Mouse (Mus musculus) R1 (cell line): ENCODE results near the gene Tob2.

Experiments
- DNase-seq: peaks from one replicate; pipeline ENCODE4 v3.0.0-alpha.2; 2018; ENCODE audit warnings: low read depth, low spot score

Gene Tob2

DNA sequence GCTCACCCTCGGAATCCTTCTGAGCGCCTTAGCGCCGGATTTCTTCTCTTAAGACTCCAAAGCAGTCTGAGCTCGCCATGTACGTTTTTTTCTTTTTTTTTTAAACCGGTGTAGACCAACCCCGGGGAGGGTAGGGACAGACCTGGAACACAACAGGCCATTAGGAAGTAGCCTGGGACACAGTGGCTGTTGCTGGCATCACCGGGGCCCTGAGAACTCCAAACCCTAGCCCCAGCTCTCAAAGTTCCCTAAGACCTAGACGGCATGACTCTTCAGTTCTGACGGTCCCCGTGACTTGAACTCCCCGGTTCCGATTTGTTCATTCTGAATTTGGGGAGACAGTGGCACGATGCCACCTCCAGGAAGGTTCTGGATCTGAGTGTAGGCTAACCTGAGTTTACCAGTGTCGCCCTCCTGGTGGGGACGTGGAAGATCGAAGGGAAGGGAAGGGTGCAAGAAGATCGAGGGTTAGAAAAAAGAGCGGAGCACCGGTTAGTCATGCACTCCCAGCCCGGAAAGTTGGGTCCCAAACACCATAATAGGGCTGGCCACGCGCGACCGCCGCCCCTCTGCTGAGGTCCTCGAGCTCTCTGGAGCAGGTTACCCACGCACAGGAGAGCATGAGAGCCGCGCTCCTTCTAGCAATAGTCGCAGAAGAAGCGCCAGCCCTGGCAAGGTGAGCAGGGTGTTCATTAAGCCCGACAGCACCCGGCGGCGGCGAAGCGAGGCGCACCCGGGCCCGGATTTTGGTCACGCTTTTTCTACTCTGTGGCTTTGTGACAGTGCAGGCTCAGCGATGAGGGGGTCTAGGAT, at the start of gene Tob2:
Gene Tob2, minus strand, starts transcription at position 280 of the 813 bp plus-strand sequence.
- peak; percentile 59 for DNase-seq

DNA sequence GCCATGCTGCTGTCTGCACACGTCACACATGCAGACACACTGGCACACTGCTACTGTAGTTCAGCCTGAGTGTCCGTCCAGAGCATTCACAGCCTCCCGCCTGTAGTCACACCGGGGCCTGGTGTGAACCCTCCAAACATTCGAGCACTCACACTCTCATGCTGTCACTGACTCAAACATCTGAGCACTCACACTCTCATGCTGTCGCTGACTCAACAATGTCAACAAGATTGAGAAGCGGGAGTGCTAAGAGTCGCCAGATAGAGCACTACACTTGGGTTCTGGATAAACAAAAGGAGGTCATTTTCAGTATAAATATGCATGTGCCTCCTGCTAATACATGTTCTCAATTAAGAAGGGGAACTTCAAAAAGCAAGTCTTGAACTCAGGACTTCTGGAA, 49.4 kb upstream of the Tob2 start:
- DNase-seq = no peak

DNA sequence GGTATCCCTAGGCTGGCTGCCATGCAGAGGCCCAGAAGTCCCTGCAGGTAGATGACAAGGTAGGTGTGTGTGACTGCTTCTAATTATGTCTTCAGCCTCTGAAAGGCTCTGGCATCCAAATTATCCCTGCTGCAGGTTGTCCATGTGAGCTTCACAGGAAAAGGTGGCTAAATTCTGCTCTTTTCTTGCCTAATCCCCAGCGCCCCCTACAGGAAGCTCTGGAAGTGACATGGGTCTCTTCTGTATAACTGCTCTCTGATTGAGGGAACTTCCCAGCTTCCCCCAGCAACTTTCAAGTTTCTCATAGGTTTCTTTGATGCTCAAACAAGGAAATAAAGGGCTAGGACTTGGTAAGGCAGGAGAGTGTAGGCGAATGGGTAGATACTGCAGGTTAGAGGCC, 46.3 kb upstream of the Tob2 start:
- DNase-seq = peak; percentile 74

DNA sequence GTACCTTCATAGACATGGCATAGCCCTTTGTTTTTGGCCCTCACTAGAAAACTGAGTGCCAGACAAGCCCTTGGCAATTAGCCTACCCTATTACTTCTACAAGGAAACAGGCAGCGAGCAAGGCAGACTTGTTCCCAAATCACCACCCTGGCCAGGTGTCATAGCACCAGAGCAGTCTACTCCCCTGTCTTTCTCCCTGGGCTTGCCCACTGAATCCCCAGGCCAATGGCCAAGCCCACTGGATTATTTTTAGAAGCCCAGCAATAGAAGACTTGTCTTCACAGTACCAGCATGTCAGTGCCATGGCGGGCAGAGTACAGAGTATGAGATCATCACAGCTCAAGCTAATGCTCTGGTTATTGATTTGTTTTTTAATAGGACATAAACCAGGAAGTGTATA, 40.2 kb upstream of the Tob2 start:
- no peak for DNase-seq

DNA sequence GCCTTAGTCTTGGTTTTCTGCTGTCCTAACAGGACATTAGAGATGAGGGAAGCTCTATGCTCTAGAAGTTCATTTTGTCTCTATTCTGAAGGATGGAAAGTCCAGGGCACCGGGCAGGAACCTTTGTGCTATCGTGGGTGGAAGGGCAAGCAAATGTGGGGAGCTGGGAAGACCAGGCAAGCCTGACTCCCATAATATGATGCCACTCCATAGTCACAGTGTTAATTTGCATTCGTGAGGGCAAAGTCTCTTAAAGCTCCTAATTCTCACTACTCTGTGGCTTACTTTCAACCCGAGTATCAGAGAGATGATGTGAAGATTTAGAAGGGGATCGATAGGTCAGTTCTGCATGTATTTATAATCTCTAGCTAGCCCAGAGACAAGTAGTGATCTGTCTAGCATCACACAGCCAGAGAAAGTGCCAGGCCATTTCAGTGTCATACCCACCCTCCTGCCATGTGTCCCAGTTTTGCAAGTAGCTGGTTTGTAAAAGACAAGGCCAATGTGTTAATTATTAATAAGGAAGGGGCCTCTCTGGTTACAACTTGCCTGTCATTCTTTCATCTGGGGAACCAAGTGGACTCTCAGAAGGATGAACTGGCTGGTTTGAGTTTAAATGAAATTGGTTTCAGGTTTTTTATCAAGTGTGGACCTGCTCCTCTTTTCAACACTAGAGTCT, 39.1 kb upstream of the Tob2 start:
- no peak for DNase-seq

DNA sequence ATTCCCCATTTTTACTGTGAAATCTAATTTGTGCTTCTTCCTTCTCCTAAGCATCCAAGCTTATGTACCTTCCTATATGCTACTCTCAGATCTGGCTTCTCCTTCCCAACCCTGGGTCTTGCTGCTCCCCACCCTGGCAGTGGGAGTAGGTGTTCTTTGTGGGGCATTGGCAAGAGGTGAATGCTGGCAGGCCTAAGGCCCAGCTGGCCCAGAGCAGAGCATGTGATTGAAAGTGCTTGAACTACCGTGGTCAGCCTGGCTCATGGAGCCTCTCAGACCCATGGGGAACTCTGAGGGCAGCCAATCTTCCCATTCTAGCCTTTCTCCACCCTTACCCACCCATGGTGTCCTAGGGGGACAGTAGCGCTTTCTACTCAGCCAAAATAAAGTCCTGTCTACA, 37.8 kb upstream of the Tob2 start:
- DNase-seq = no peak

DNA sequence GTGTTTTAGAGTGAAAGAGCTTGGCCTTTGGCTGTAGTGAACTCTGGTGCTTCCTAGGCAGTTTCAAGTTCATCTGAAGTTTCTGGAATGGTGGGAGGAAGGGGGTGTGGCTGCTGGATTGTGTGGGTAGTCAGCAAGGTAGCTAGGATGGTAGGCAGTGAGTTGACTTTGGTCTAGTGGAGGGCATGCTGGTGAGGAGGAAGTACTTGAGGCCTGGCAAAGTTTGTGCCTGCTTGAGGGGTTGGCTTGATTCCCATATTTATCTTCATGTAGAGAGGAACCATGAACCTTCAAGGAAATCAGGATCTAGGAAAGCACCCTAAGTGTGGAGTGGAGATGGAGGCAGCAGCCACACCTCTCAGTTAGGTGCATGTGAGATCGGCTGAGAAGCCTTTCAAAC, 35.4 kb upstream of the Tob2 start:
- no peak for DNase-seq

DNA sequence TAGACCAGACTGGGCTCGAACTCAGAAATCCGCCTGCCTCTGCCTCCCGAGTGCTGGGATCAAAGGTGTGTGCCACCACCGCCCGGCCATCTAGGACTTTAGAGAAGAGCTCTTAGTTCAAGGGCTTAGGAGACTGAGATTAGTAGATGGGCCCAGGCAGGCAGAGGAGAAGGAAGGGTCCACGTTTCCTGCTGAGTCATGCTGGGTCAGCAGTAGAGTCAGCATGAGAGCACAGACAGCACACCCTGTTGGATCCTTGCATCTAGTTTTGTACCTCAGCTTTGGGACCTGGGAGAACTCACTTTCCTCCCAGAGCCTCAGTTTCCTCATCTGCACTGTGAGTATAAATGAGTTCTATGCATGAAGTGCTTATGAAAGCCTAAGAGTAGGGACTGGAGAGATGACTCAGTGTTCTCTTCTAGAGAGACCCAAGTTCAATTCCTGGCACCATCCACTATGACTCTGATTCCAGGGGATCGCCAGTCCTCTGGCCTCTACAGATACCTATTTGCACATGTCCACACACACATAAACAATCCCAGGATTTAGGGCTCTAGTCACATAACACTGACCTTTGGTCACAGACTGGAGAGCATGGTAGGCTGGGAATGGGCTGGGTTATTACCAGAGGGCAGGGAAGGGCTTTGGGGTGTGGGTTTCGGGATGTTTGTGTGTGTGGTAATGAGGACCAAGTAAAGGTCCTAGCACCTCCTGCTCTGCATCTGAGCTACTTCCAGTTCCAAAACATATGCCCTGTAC, 33.4 kb upstream of the Tob2 start:
- peak; percentile 81 for DNase-seq

DNA sequence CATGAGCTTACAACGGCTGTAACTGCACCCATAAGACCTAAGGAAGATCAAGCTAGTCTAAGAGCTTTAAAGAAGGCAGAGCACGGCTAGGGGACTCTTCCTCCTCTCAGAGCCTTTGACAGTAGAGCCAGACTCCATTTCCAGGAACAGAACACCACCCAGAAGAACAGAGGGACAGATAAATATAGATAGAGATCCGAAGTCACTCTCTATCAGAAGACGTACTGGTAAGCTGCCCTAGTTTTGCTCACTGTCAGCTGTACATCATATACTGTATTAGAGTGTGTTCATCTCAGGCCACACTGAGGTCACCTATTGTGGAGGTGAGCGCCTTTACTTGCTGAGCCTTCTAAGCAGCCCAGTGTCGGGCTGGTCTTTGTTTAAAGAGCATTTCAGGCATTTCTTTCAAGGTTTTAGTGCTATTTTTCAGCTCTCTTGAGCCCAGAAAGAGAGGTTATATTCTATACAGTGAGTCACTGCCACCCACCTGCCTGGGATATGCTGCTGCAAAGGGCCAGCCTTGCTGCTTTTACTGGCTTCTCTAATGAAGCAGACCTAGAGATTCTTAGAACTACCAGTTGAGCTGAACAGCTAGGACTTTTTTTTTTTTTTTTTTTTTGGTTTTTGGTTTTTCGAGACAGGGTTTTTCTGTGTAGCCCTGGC, 32.7 kb upstream of the Tob2 start:
- no peak for DNase-seq

DNA sequence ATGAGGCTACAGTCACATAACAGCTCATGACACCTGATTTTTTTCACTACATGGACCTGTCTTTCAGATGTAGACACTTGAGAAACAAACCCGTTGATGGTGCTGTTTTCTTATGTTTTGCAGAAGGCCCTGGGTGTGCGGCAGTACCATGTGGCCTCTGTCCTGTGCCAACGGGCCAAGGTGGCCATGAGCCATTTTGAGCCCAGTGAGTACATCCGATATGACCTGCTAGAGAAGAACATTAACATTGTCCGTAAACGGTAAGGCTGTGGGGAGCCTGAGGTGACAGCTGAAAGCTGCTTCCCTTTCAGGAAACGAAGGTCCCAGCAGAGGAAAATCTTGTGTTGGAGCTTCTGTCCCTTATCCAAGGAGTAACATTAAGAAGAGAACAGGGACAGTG, 30.6 kb upstream of the Tob2 start:
- no peak for DNase-seq

DNA sequence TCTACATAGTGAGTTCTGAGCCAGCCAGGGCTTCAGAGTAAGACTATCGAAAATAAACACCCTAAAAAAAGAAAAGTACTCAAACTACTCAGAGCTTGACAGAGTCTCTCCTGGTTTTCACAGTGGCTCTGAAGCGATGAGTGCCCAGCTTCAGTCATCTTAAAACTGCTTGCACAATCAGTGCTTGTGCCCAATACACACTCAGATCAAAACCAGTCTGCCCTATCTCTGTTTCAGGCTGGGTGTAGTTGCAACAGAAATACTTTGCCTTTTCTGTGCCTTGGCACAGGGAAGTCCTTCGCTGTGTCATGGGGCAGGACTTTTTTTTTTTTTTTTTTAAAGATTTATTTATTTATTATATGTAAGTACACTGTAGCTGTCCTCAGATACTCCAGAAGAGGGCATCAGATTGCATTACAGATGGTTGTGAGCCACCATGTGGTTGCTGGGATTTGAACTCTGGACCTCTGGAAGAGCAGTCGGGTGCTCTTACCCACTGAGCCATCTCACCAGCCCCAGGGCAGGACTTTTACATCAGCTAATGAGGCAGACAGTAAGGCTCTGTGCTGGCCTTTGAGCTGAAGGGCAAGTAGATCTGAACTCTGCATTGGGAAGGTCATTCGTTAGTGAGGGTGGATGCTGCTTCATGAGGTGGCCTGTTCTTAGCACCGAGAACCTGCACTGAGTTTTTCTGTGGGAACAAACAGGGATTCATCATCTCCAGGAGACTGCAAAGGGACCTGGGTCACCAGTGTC, 28.4 kb upstream of the Tob2 start:
- no peak for DNase-seq

DNA sequence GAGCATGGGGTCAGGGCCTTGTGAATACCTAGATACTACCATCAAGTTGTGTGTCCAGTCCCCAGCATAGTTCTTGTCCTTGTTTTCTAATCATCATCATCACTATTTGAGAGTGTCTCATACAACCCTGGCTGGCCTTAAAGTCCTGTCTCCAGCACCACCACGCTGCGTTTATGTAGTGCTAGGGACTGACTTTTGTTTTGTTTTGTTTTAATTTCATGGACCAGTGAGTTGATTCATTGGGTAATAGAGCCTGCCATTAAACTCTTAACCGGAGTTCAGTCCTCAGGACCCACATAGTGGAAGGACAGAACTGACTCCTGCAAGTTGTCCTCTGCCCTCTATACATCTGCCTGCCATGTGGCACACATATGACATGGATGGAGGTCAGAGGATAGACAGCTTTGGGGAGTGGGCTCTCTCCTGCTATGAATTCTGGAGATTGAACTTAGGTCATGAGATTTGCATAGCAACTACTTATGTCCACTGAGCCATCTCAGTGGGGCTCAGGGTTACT, 26.9 kb upstream of the Tob2 start:
- DNase-seq = no peak

DNA sequence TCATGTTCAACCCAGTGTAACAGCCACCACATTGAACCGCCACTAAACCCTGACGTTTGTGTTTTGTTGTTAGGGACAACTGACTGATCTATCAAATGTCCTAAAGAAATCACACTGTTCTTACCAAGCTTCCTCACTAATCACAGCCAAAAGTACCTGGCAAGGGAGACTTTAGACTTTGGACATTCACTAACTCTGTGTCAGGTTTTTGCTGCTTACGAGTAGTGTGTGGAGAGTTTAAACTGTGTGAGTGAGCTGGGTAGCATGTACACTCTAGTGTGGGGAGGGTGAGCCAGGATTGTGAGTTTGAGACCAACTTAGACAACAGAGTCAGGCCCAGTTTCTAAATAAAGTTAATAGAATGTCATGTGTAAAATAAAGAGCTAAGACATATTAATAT, 23.8 kb upstream of the Tob2 start:
- no peak for DNase-seq

DNA sequence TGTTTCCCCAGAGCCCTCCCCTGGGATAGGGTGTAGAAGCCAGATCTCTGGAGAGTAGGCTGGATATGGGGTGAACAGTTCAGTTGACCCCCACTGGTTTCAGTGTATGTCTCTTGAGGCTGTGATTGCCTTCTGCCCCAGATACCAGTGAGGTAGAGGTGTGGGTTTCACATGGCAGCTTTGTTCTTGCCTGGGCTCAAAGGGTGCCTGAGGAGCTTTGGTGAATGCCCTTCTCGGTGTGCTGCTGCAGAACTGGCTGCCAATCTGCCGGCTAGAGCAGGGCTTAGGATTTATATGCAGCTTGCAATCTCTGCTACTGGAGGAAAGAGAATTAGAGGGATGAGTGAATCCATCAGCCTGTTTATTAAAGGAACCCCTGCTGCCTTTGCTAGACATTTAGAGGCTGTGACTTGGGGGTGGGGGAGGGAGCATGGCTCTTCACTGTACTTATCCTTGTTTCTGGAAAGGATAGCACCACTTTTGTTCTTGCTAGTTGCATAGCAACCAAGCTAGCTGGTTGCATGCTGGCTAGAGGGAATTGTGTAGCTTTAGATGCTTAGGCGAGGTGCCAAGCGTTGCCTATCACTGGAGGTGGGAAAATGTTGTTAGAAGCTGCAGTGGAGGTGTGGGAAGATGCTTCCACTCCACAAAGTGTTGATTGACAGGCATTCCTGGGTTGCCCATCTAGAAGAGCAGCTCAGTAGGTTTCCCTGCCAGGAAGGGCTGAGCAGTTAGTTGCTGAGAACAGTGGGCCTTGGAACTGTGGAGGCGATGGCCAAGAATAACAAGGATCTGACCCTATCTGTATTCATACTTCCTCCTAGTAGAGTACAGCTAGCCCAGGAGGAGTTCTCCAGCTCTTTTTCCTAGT, 21.2 kb upstream of the Tob2 start:
- DNase-seq = peak; percentile 38

DNA sequence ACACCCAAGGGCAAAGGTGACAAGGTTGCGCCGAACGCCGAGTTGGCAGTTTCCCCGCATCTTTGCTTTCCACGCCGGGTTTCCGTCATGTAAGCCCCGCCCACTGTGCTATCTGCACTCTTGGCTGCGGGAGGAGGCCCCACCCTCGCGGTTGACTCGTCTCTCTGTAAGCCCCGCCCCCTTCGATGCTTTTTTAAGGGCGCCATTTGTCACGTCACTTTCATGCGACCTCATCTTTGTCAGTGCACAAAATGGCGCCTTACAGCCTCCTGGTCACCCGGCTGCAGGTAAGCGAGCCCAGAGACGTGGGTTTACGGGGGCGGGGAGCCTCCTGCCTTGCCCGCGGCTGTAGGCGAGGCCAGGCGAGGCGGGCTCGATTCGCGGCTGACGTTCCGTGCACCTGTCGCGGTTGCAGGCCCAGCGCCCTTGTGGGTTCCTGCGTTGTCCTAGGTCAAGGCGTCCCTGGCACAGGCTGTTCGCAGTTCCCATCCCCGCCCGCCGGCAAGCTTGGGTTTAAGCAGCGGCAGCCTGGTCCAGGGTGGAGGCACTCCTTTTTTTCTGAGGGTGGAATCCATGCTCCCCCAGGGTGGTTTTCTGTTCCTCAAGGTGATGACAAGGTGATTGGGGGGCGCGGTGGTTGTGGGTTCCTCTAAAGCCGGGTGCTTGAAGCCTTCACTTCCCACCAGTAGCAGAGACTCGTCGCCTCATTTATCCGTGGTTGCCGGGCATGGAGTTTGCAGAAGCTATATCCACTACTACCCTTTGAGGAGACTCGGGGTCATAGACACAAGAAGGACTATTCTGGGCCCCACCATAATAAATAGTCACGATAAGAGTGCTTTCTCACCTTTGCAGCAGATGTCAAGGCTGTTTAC, 13.9 kb upstream of the Tob2 start, which contains the start of gene Aco2:
Gene Aco2, plus strand, starts transcription at position 48 of the 875 bp plus-strand sequence.
- DNase-seq = peak; percentile 99

DNA sequence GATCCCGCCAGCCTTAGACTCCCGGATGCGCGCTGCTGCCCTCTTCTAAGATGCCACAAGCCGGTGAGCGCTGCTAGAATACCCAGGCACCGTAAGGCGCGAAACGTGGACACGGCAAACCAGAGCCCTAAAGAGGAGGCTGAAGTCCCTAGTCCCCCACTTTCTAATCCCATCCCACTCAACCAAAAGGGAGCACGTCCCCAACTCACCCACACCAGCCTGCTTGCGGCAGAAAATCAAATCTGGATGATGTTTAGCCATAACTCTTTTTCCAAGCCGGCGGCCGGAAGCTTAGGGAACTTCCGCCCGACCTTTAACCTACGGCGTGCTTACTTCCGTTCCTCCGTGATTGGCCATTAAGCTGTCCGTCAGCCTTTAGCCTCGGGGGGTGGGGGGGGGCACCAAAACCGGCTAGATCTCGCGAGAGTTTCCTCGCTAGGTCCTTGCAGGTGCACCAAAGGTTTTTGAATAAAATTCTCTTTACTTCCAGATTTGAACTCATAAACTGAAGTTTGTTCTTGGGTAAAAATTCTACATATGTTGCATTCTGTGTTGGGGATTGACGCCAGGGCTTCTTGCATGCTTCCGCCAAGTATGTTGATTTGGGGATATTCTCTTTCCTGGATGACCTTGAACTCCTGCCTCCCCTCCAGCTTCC, 13.1 kb upstream of the Tob2 start, which contains the start of gene Phf5a:
Gene Phf5a, minus strand, starts transcription at position 308 of the 658 bp plus-strand sequence.
- DNase-seq = peak; percentile 98

DNA sequence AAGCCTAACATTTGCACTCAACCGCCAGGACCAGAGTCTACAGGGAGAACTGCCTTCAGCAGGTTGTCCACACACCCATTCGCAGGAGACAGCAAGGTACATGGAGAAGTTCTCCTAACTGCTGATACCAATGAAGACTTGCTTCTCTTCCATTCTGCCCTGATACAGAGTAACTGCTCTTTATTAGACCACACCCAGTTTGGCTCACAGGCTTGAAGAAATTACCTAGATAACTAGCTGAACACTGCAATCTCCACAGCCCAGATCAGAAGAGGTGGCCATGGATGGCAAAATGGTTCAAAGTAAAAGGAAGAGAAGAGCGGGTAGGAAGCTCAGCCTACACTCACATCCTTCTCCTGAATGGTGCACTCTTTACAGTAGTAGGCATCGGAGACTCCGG, 11.4 kb upstream of the Tob2 start:
- DNase-seq = no peak

DNA sequence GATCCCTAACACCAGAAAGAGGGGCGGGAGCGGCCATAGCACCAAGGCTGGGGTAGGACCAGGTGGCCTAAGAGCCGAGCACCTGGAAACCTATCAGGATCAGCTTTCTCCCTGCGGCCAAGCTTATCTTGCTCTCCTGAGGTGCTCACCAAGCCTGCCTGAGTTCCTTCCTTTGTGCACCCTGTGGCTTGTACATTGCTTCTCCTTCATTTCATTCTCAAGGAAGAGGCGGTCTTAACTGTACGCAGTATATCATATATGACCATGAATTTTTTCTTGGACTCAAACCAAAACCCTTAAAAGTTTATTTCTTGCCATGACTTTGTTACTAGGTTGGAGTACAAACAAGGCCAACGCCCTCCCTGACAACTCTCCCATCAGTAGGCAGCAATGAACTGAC, 5.6 kb upstream of the Tob2 start:
- DNase-seq = no peak
